Mouse (Mus musculus) stomach, embryonic 16.5 days (tissue): ENCODE measurements around the gene Rnf213. TPM values are rescaled to one million over a fixed set of nuclear protein-coding genes. Genes with fewer than 3 reads are reported as not detected.

ENCODE experiments used
- ATAC-seq: fragments of 200-750 bp; cut with Nextera tagmentation; 2 replicates; pipeline ENCODE4 v1.8.0; 2017; ENCODE audit warnings: moderate number of reproducible peaks, moderate TSS enrichment; ENCODE audit not compliant: insufficient read depth, low FRiP score
- H3K27ac ChIP-seq: fragments of 300-500 bp; sonication (generic); 2 replicates; pipeline ENCODE4 v1.5.1; 2014; ENCODE audit warnings: low read length
- H3K27me3 ChIP-seq: fragments of 300-500 bp; sonication (generic); 2 replicates; pipeline ENCODE4 v1.6.1; 2014; ENCODE audit warnings: low read length, control low read depth, mixed read lengths; ENCODE audit not compliant: control insufficient read depth, insufficient read depth
- H3K36me3 ChIP-seq: fragments of 300-500 bp; sonication (generic); 2 replicates; pipeline ENCODE4 v1.6.1; 2014; ENCODE audit warnings: low read length; ENCODE audit not compliant: control insufficient read depth, insufficient read depth
- H3K4me1 ChIP-seq: fragments of 300-500 bp; sonication (generic); 2 replicates; pipeline ENCODE4 v1.6.1; 2014; ENCODE audit warnings: low read length, control low read depth, mixed read lengths; ENCODE audit not compliant: control insufficient read depth, insufficient read depth
- H3K4me2 ChIP-seq: fragments of 300-500 bp; sonication (generic); 2 replicates; pipeline ENCODE4 v1.6.1; 2014; ENCODE audit warnings: low read depth, low read length, mixed read lengths
- H3K4me3 ChIP-seq: fragments of 300-500 bp; sonication (generic); replicated peaks from 2 replicates; pipeline ENCODE4 v1.5.1; 2014; ENCODE audit warnings: mild to moderate bottlenecking, low read length
- H3K9ac ChIP-seq: fragments of 300-500 bp; sonication (generic); 2 replicates; pipeline ENCODE4 v1.6.1; 2014; ENCODE audit warnings: low read length
- H3K9me3 ChIP-seq: fragments of 300-500 bp; sonication (generic); replicated peaks from 2 replicates; pipeline ENCODE4 v1.6.1; 2016; ENCODE audit warnings: low read length, control low read depth; ENCODE audit not compliant: control insufficient read depth
- WGBS: fragments of 180-500 bp; shearing (Covaris S2); extraction: QIAGEN DNeasy Blood & Tissue Kit; methylation state at CpG from one replicate; pipeline ENCODE4 v1.1.7; 2014; 5-methylcytosine and 5-hydroxymethylcytosine counted together
- polyA plus RNA-seq: library from polyadenylated mRNA; unstranded; fragments of >200 nt; fragmentation: Nextera tagmentation; extraction: Ambion mirVana; gene quantifications from 2 replicates; pipeline ENCODE4 v1.2.1, GENCODE M21; 2015

Gene Rnf213
- polyA plus RNA-seq, 1 experiment from 2014 or later, result 7.3 TPM

- no peak for ATAC-seq
- H3K36me3 ChIP-seq, result peaks cover 12% of the 10 kb centered on the region; the same call in 1 of the 2 replicates
Observed at GRCm38 (mm10) chr11:119443442-119443841, 50.5 kb downstream of the Rnf213 start.

GRCm38 (mm10) chr11:119456097-119456496 is 63.2 kb downstream of the Rnf213 start:
- no peaks in the 10 kb centered on the region for H3K27me3 ChIP-seq
- no peak overlapping the region for H3K27ac ChIP-seq
- ATAC-seq, result no peak
- no peaks in the 10 kb centered on the region for H3K9me3 ChIP-seq
- no peak overlapping the region for H3K9ac ChIP-seq
- no peak overlapping the region for H3K4me3 ChIP-seq
- H3K36me3 ChIP-seq, result 0 out of 2 replicates have a peak, but pooled peaks cover 3% of the 10 kb centered on the region
- no peak overlapping the region for H3K4me2 ChIP-seq
- 83% methylated on average over 4 of the region's 4 CpGs for WGBS
- no peaks in the 10 kb centered on the region for H3K4me1 ChIP-seq

More at GRCm38 (mm10) chr11:119443442-119443841, 50.5 kb downstream of the Rnf213 start:
- Histone ChIP-seq H3K4me1 (no peaks in the 10 kb centered on the region), H3K9me3 (no peaks in the 10 kb centered on the region), H3K4me2 (no peak overlapping the region), H3K27me3 (no peaks in the 10 kb centered on the region), H3K9ac (no peak overlapping the region), H3K27ac (no peak overlapping the region), H3K4me3 (no peak overlapping the region)
- 88% methylated on average over 9 of the region's 9 CpGs for WGBS

- H3K27me3 ChIP-seq, result no peaks in the 10 kb centered on the region
- H3K4me3 ChIP-seq, result no peak overlapping the region
- H3K9ac ChIP-seq, result no peak overlapping the region
- H3K9me3 ChIP-seq, result no peaks in the 10 kb centered on the region
- H3K27ac ChIP-seq, result no peak overlapping the region
- no peak for ATAC-seq
- no peaks in the 10 kb centered on the region; the same call in 1 of the 2 replicates for H3K36me3 ChIP-seq
- H3K4me1 ChIP-seq, result no peaks in the 10 kb centered on the region
- 89% methylated on average over 4 of the region's 4 CpGs for WGBS
- H3K4me2 ChIP-seq, result no peak overlapping the region
Observed at GRCm38 (mm10) chr11:119477876-119478275, 85.0 kb downstream of the Rnf213 start.

GRCm38 (mm10) chr11:119490861-119491689 is 98.2 kb downstream of the Rnf213 start, which contains the start of gene Endov:
TSS of gene Endov (plus strand) at chr11:119491347.
- H3K9me3 ChIP-seq, result no peaks in the 10 kb centered on the region
- peak within 1 kb of the TSS; percentile 85 for H3K9ac ChIP-seq
- no peaks in the 10 kb centered on the region for H3K27me3 ChIP-seq
- H3K36me3 ChIP-seq, result no peaks in the 10 kb centered on the region
- 1% methylated on average over 66 of the region's 66 CpGs for WGBS
- peak within 1 kb of the TSS; percentile 86 for H3K27ac ChIP-seq
- peak; percentile 95 for ATAC-seq
- H3K4me3 ChIP-seq, result peak within 1 kb of the TSS; percentile 68
- peak within 1 kb of the TSS; percentile 76 for H3K4me2 ChIP-seq
- H3K4me1 ChIP-seq, result peaks cover 8% of the 10 kb centered on the region; the same call in 1 of the 2 replicates

GRCm38 (mm10) chr11:119491690-119492087 is 98.8 kb downstream of the Rnf213 start:
- WGBS, result 6% methylated on average over 27 of the region's 27 CpGs
- Histone ChIP-seq H3K4me3 (peak overlapping the region; percentile 68), H3K36me3 (no peaks in the 10 kb centered on the region), H3K4me1 (peaks cover 8% of the 10 kb centered on the region; the same call in 1 of the 2 replicates), H3K27me3 (no peaks in the 10 kb centered on the region), H3K27ac (peak overlapping the region; percentile 86), H3K9me3 (no peaks in the 10 kb centered on the region), H3K9ac (peak overlapping the region; percentile 85), H3K4me2 (peak overlapping the region; percentile 76)
- peak; percentile 19; the same call in 1 of the 2 replicates for ATAC-seq

- no peak for ATAC-seq
- peak overlapping the region; percentile 76; the same call in 1 of the 2 replicates for H3K4me2 ChIP-seq
- no peaks in the 10 kb centered on the region for H3K9me3 ChIP-seq
- no peak overlapping the region for H3K9ac ChIP-seq
- no peaks in the 10 kb centered on the region for H3K36me3 ChIP-seq
- no peaks in the 10 kb centered on the region for H3K27me3 ChIP-seq
- no peak overlapping the region for H3K27ac ChIP-seq
- H3K4me3 ChIP-seq, result no peak overlapping the region
- H3K4me1 ChIP-seq, result peaks cover 8% of the 10 kb centered on the region; the same call in 1 of the 2 replicates
- WGBS, result 92% methylated on average over 6 of the region's 6 CpGs
Observed at GRCm38 (mm10) chr11:119492830-119493229, 99.9 kb downstream of the Rnf213 start.

GRCm38 (mm10) chr11:119493516-119493915 is 100.6 kb downstream of the Rnf213 start:
- Histone ChIP-seq H3K27ac (no peak overlapping the region), H3K9me3 (no peaks in the 10 kb centered on the region), H3K4me2 (no peak overlapping the region), H3K4me1 (peaks cover 8% of the 10 kb centered on the region; the same call in 1 of the 2 replicates), H3K4me3 (no peak overlapping the region), H3K27me3 (no peaks in the 10 kb centered on the region), H3K9ac (no peak overlapping the region), H3K36me3 (no peaks in the 10 kb centered on the region)
- no peak for ATAC-seq
- WGBS, result 75% methylated on average over 4 of the region's 4 CpGs

GRCm38 (mm10) chr11:119496147-119496546 is 103.2 kb downstream of the Rnf213 start:
- Histone ChIP-seq H3K9me3 (no peaks in the 10 kb centered on the region), H3K27ac (no peak overlapping the region), H3K36me3 (no peaks in the 10 kb centered on the region; the same call in 1 of the 2 replicates), H3K27me3 (no peaks in the 10 kb centered on the region), H3K9ac (no peak overlapping the region), H3K4me2 (no peak overlapping the region), H3K4me3 (no peak overlapping the region), H3K4me1 (peaks cover 8% of the 10 kb centered on the region; the same call in 1 of the 2 replicates)
- WGBS, result 89% methylated on average over 5 of the region's 5 CpGs
- ATAC-seq, result no peak

- H3K9ac ChIP-seq, result no peak overlapping the region
- H3K4me2 ChIP-seq, result no peak overlapping the region
- peaks cover 3% of the 10 kb centered on the region; the same call in 1 of the 2 replicates for H3K36me3 ChIP-seq
- H3K27me3 ChIP-seq, result no peaks in the 10 kb centered on the region
- WGBS, result 69% methylated on average over 4 of the region's 4 CpGs
- H3K27ac ChIP-seq, result no peak overlapping the region
- H3K9me3 ChIP-seq, result no peaks in the 10 kb centered on the region
- peaks cover 2% of the 10 kb centered on the region; the same call in 1 of the 2 replicates for H3K4me1 ChIP-seq
- H3K4me3 ChIP-seq, result no peak overlapping the region
- ATAC-seq, result no peak
Observed at GRCm38 (mm10) chr11:119497451-119497850, 104.6 kb downstream of the Rnf213 start.
